Mouse (Mus musculus) lung, postnatal 10 days (tissue): ENCODE results near the gene Pgs1.
A peak's percentile ranks its signal among the peaks of the same experiment; 100 is the strongest.

Experiments used
- DNase-seq: peaks from one replicate; pipeline ENCODE4 v3.0.0; 2021

The Pgs1 gene

GRCm38 (mm10) chr11:117986126-117987031, at the start of gene Pgs1:
Gene Pgs1 (plus strand): TSS chr11:117986292.
- DNase-seq: peak; percentile 94

- DNase-seq: no peak
Measured at GRCm38 (mm10) chr11:117939004-117939730, 46.9 kb upstream of the Pgs1 start.

- peak; percentile 94 for DNase-seq
Measured at GRCm38 (mm10) chr11:117939741-117940285, 46.3 kb upstream of the Pgs1 start.

- DNase-seq: no peak
Measured at GRCm38 (mm10) chr11:117940881-117941280, 45.2 kb upstream of the Pgs1 start.

GRCm38 (mm10) chr11:117941325-117941834, 44.7 kb upstream of the Pgs1 start:
- DNase-seq: no peak

GRCm38 (mm10) chr11:117941848-117942247, 44.2 kb upstream of the Pgs1 start:
- peak; percentile 76 for DNase-seq

GRCm38 (mm10) chr11:117946195-117946979, 39.7 kb upstream of the Pgs1 start:
- DNase-seq: no peak

- no peak for DNase-seq
Measured at GRCm38 (mm10) chr11:117946996-117947419, 39.1 kb upstream of the Pgs1 start.

- peak; percentile 95 for DNase-seq
Measured at GRCm38 (mm10) chr11:117949392-117950091, 36.5 kb upstream of the Pgs1 start.

- DNase-seq: no peak
Measured at GRCm38 (mm10) chr11:117951391-117951790, 34.7 kb upstream of the Pgs1 start.

GRCm38 (mm10) chr11:117952174-117952933, 33.7 kb upstream of the Pgs1 start:
- DNase-seq: peak; percentile 58

GRCm38 (mm10) chr11:117954094-117954493, 32.0 kb upstream of the Pgs1 start:
- peak; percentile 71 for DNase-seq

GRCm38 (mm10) chr11:117954819-117955218, 31.3 kb upstream of the Pgs1 start:
- no peak for DNase-seq

- peak; percentile 86 for DNase-seq
Measured at GRCm38 (mm10) chr11:117955621-117956020, 30.5 kb upstream of the Pgs1 start.

- DNase-seq: no peak
Measured at GRCm38 (mm10) chr11:117958197-117958596, 27.9 kb upstream of the Pgs1 start.

GRCm38 (mm10) chr11:117959166-117959565, 26.9 kb upstream of the Pgs1 start:
- DNase-seq: no peak

- no peak for DNase-seq
Measured at GRCm38 (mm10) chr11:117959741-117960381, 26.2 kb upstream of the Pgs1 start.

GRCm38 (mm10) chr11:117960601-117961000, 25.5 kb upstream of the Pgs1 start:
- no peak for DNase-seq

GRCm38 (mm10) chr11:117962228-117963067, 23.6 kb upstream of the Pgs1 start:
- DNase-seq: peak; percentile 95
